Mouse (Mus musculus) midbrain, postnatal 0 days (tissue): ENCODE results near the gene Kcnc3. TPM values are rescaled to one million over a fixed set of nuclear protein-coding genes. Genes with fewer than 3 reads are reported as not detected.

Experiments used
- ATAC-seq: fragments of 200-750 bp; cut with Nextera tagmentation; 2 replicates; pipeline ENCODE4 v1.8.0; 2017; ENCODE audit warnings: moderate number of reproducible peaks, mild to moderate bottlenecking, moderate TSS enrichment, moderate library complexity; ENCODE audit not compliant: low FRiP score
- DNase-seq: peaks from one replicate; pipeline ENCODE4 v3.0.0-alpha.2; 2015; ENCODE audit warnings: low spot score
- H3K27ac ChIP-seq: fragments of 300-500 bp; sonication (generic); 2 replicates; pipeline ENCODE4 v1.5.1; 2014; ENCODE audit warnings: low read depth, mild to moderate bottlenecking, low read length, mixed read lengths
- H3K27me3 ChIP-seq: fragments of 300-500 bp; sonication (generic); 2 replicates; pipeline ENCODE4 v1.6.1; 2014; ENCODE audit warnings: low read length, control low read depth, mixed read lengths; ENCODE audit not compliant: insufficient read depth
- H3K36me3 ChIP-seq: fragments of 300-500 bp; sonication (generic); 2 replicates; pipeline ENCODE4 v1.6.1; 2014; ENCODE audit warnings: low read length, control low read depth, mixed read lengths; ENCODE audit not compliant: insufficient read depth
- H3K4me1 ChIP-seq: fragments of 300-500 bp; sonication (generic); 2 replicates; pipeline ENCODE4 v1.6.1; 2014; ENCODE audit warnings: mild to moderate bottlenecking, control low read depth, antibody characterized with exemption, low read length, mixed read lengths; ENCODE audit not compliant: insufficient read depth
- H3K4me2 ChIP-seq: fragments of 300-500 bp; sonication (generic); 2 replicates; pipeline ENCODE4 v1.6.1; 2014; ENCODE audit warnings: low read depth, mild to moderate bottlenecking, low read length, mixed read lengths; ENCODE audit not compliant: poor library complexity, severe bottlenecking
- H3K4me3 ChIP-seq: fragments of 300-500 bp; sonication (generic); 2 replicates; pipeline ENCODE4 v1.5.1; 2014; ENCODE audit warnings: low read depth, mild to moderate bottlenecking, low read length, moderate library complexity
- H3K9ac ChIP-seq: fragments of 300-500 bp; sonication (generic); replicated peaks from 2 replicates; pipeline ENCODE4 v1.6.1; 2014; ENCODE audit warnings: mild to moderate bottlenecking, low read length, moderate library complexity, mixed read lengths; ENCODE audit not compliant: poor library complexity, severe bottlenecking
- H3K9me3 ChIP-seq: fragments of 300-500 bp; sonication (generic); 2 replicates; pipeline ENCODE4 v1.6.1; 2016; ENCODE audit warnings: low read length, control low read depth
- CTCF ChIP-seq: IDR thresholded peaks from 2 replicates; pipeline ENCODE4 v1.5.1; 2016; ENCODE audit warnings: antibody characterized with exemption, mild to moderate bottlenecking
- WGBS: fragments of 180-500 bp; shearing (Covaris S2); extraction: QIAGEN DNeasy Blood & Tissue Kit; methylation state at CpG from one replicate; pipeline ENCODE4 v1.1.7; 2014; 5-methylcytosine and 5-hydroxymethylcytosine counted together
- polyA plus RNA-seq: library from polyadenylated mRNA; unstranded; fragments of >200 nt; fragmentation: Nextera tagmentation; extraction: Ambion mirVana; gene quantifications from 2 replicates; pipeline ENCODE4 v1.2.1, GENCODE M21; 2015
- total RNA-seq: library from RNA; depleted of rRNA; stranded (reverse); fragments of >200 nt; gene quantifications from 2 replicates; pipeline ENCODE4 v1.2.3, GENCODE M21; 2014; rRNA removed

The Kcnc3 gene
- total and polyA plus RNA-seq, 2 experiments from 2014 or later: 6.6 to 25.4 TPM

GRCm38 (mm10) chr7:44647729-44648128 lies 57.3 kb downstream of the Kcnc3 start:
- 81% methylated on average over 10 of the region's 10 CpGs for WGBS
- Histone ChIP-seq H3K27ac (no peak overlapping the region), H3K9me3 (no peaks in the 10 kb centered on the region), H3K36me3 (no peaks in the 10 kb centered on the region), H3K9ac (no peak overlapping the region), H3K4me1 (no peaks in the 10 kb centered on the region), H3K4me3 (no peak overlapping the region), H3K27me3 (no peaks in the 10 kb centered on the region), H3K4me2 (no peak overlapping the region)
- DNase-seq (no peak), ATAC-seq (no peak)
- TF ChIP-seq CTCF: no peak

- Histone ChIP-seq H3K9ac (no peak overlapping the region), H3K4me2 (no peak overlapping the region), H3K9me3 (no peaks in the 10 kb centered on the region), H3K27ac (no peak overlapping the region), H3K4me3 (no peak overlapping the region), H3K27me3 (no peaks in the 10 kb centered on the region), H3K36me3 (no peaks in the 10 kb centered on the region), H3K4me1 (no peaks in the 10 kb centered on the region)
- WGBS: 81% methylated on average over 8 of the region's 8 CpGs
- no peak for ATAC-seq
- TF ChIP-seq CTCF: no peak
- no peak for DNase-seq
These were observed 58.7 kb downstream of the Kcnc3 start for GRCm38 (mm10) chr7:44649094-44649610.

DNA sequence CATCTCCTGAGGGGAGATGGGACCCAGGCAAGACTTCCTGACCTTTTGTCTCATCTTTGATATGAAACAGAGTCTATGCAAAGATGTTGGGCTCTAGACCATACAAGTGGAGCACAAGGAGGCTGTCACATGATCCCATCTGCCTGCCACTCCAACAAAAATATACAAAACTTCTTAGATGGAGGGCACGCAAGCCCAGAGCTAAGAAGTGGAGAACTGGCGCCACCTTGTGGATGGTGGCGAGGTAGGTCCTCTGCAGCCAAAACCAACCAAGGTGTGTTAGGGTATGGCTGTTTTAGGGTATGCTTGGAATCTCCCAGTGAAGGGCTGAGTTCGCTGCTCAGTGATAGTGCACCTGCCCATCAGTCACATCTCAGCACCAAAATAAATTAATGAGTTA lies 59.5 kb downstream of the Kcnc3 start:
- ATAC-seq: peak; percentile 45

GRCm38 (mm10) chr7:44651416-44651815 lies 61.0 kb downstream of the Kcnc3 start:
- H3K27ac ChIP-seq: no peak overlapping the region
- WGBS: 74% methylated on average over 7 of the region's 7 CpGs
- TF ChIP-seq CTCF: no peak
- no peaks in the 10 kb centered on the region for H3K4me1 ChIP-seq
- no peaks in the 10 kb centered on the region for H3K9me3 ChIP-seq
- DNase-seq (no peak), ATAC-seq (no peak)
- no peak overlapping the region for H3K9ac ChIP-seq
- H3K4me2 ChIP-seq: no peak overlapping the region
- H3K36me3 ChIP-seq: no peaks in the 10 kb centered on the region
- no peak overlapping the region for H3K4me3 ChIP-seq
- H3K27me3 ChIP-seq: no peaks in the 10 kb centered on the region

More for the DNA sequence above, 59.5 kb downstream of the Kcnc3 start:
- Histone ChIP-seq H3K27ac (no peak overlapping the region), H3K9ac (no peak overlapping the region), H3K4me3 (no peak overlapping the region), H3K4me1 (no peaks in the 10 kb centered on the region), H3K27me3 (no peaks in the 10 kb centered on the region), H3K4me2 (no peak overlapping the region), H3K9me3 (no peaks in the 10 kb centered on the region), H3K36me3 (no peaks in the 10 kb centered on the region)
- 10% methylated on average over 4 of the region's 4 CpGs for WGBS
- peak; percentile 81 for DNase-seq
- peak; percentile 88 for TF ChIP-seq CTCF

GRCm38 (mm10) chr7:44653773-44654172 lies 63.3 kb downstream of the Kcnc3 start:
- Histone ChIP-seq H3K9me3 (no peaks in the 10 kb centered on the region), H3K4me2 (no peak overlapping the region), H3K27ac (no peak overlapping the region), H3K9ac (no peak overlapping the region), H3K4me1 (no peaks in the 10 kb centered on the region), H3K4me3 (no peak overlapping the region), H3K36me3 (no peaks in the 10 kb centered on the region), H3K27me3 (no peaks in the 10 kb centered on the region)
- no peak for DNase-seq
- WGBS: 52% methylated on average over 8 of the region's 8 CpGs
- TF ChIP-seq CTCF: peak; percentile 48
- no peak for ATAC-seq

Other genes starting within 250 kb of the Kcnc3 start
- gene Syt3, start 206.6 kb upstream of the Kcnc3 start, total RNA-seq: 119 and 144 TPM in 2 replicates
- gene Syt3, start 206.6 kb upstream of the Kcnc3 start, polyA plus RNA-seq: 88.4 and 96.7 TPM in 2 replicates
- gene 1700008O03Rik, start 204.8 kb upstream of the Kcnc3 start, total RNA-seq: 0.38 and 1.4 TPM in 2 replicates
- gene 1700008O03Rik, start 204.8 kb upstream of the Kcnc3 start, polyA plus RNA-seq: 3.8 and 5.2 TPM in 2 replicates
- 589 and 657 TPM in 2 replicates for gene Lrrc4b, start 161.6 kb upstream of the Kcnc3 start, total RNA-seq
- 24.2 and 26.9 TPM in 2 replicates for gene Lrrc4b, start 161.6 kb upstream of the Kcnc3 start, polyA plus RNA-seq
- gene Aspdh, start 125.3 kb upstream of the Kcnc3 start, total RNA-seq: 7.1 and 11.8 TPM in 2 replicates
- gene Aspdh, start 125.3 kb upstream of the Kcnc3 start, polyA plus RNA-seq: 2.1 and 3.7 TPM in 2 replicates
- 25.5 and 38.5 TPM in 2 replicates for gene Josd2, start 122.7 kb upstream of the Kcnc3 start, total RNA-seq
- gene Josd2, start 122.7 kb upstream of the Kcnc3 start, polyA plus RNA-seq: 22.7 and 25.4 TPM in 2 replicates
- 247 and 273 TPM in 2 replicates for gene Emc10, start 94.1 kb upstream of the Kcnc3 start, total RNA-seq
- 150 and 154 TPM in 2 replicates for gene Emc10, start 94.1 kb upstream of the Kcnc3 start, polyA plus RNA-seq
- gene Fam71e1, start 94.1 kb upstream of the Kcnc3 start, total RNA-seq: 18.5 and 19.3 TPM in 2 replicates
- gene Fam71e1, start 94.1 kb upstream of the Kcnc3 start, polyA plus RNA-seq: 23.8 and 27.7 TPM in 2 replicates
- gene Mybpc2, start 66.0 kb upstream of the Kcnc3 start, total RNA-seq: 0.27 and 0.38 TPM in 2 replicates
- 0.28 and 0.34 TPM in 2 replicates for gene Mybpc2, start 66.0 kb upstream of the Kcnc3 start, polyA plus RNA-seq
- gene Spib, start 58.6 kb upstream of the Kcnc3 start, total RNA-seq: 0.19 TPM in 1 of 2 replicates, not detected in the other
- gene Spib, start 58.6 kb upstream of the Kcnc3 start, polyA plus RNA-seq: 0.14 TPM in 1 of 2 replicates, not detected in the other
- 12.9 and 17.5 TPM in 2 replicates for gene Pold1, start 41.8 kb upstream of the Kcnc3 start, total RNA-seq
- 8.8 and 9.6 TPM in 2 replicates for gene Pold1, start 41.8 kb upstream of the Kcnc3 start, polyA plus RNA-seq
- gene Nr1h2, start 36.7 kb upstream of the Kcnc3 start, total RNA-seq: 46.8 and 47.7 TPM in 2 replicates
- 41.2 and 48.0 TPM in 2 replicates for gene Nr1h2, start 36.7 kb upstream of the Kcnc3 start, polyA plus RNA-seq
- gene Napsa, start 18.3 kb upstream of the Kcnc3 start, total RNA-seq: not detected in 2 replicates
- gene Napsa, start 18.3 kb upstream of the Kcnc3 start, polyA plus RNA-seq: 0.79 and 0.82 TPM in 2 replicates
- 8.8 and 11.0 TPM in 2 replicates for gene Myh14, start 80.2 kb downstream of the Kcnc3 start, total RNA-seq
- gene Myh14, start 80.2 kb downstream of the Kcnc3 start, polyA plus RNA-seq: 6.9 and 7.9 TPM in 2 replicates
- not detected in 2 replicates for gene Izumo2, start 118.1 kb downstream of the Kcnc3 start, total RNA-seq
- not detected in 2 replicates for gene Izumo2, start 118.1 kb downstream of the Kcnc3 start, polyA plus RNA-seq
- gene Vrk3, start 157.7 kb downstream of the Kcnc3 start, total RNA-seq: 22.8 and 23.3 TPM in 2 replicates
- gene Vrk3, start 157.7 kb downstream of the Kcnc3 start, polyA plus RNA-seq: 23.5 and 26.4 TPM in 2 replicates
- gene Zfp473, start 160.4 kb downstream of the Kcnc3 start, total RNA-seq: 1.1 TPM in 2 replicates
- gene Zfp473, start 160.4 kb downstream of the Kcnc3 start, polyA plus RNA-seq: 0.48 and 0.51 TPM in 2 replicates
- gene Nup62, start 225.4 kb downstream of the Kcnc3 start, total RNA-seq: 51.4 and 65.9 TPM in 2 replicates
- gene Nup62, start 225.4 kb downstream of the Kcnc3 start, polyA plus RNA-seq: 45.8 and 46.9 TPM in 2 replicates
- gene Il4i1, start 225.7 kb downstream of the Kcnc3 start, total RNA-seq: not detected in 2 replicates
- gene Il4i1, start 225.7 kb downstream of the Kcnc3 start, polyA plus RNA-seq: 0.62 and 1.1 TPM in 2 replicates
- gene Atf5, start 226.0 kb downstream of the Kcnc3 start, total RNA-seq: 4.8 and 6.8 TPM in 2 replicates
- gene Atf5, start 226.0 kb downstream of the Kcnc3 start, polyA plus RNA-seq: 3.4 and 3.7 TPM in 2 replicates